Mouse (Mus musculus) hindbrain, embryonic 11.5 days (tissue): ENCODE results near the gene Tmod2. TPM values are rescaled to one million over a fixed set of nuclear protein-coding genes. Genes with fewer than 3 reads are reported as not detected.

Source experiments
- ATAC-seq: fragments of 200-750 bp; cut with Nextera tagmentation; 2 replicates; pipeline ENCODE4 v1.8.0; 2017; ENCODE audit warnings: mild to moderate bottlenecking, moderate TSS enrichment, moderate library complexity; ENCODE audit not compliant: low FRiP score
- DNase-seq: peaks from one replicate; pipeline ENCODE4 v3.0.0-alpha.2; 2015; ENCODE audit warnings: low spot score
- H3K27ac ChIP-seq: fragments of 300-500 bp; sonication (generic); 2 replicates; pipeline ENCODE4 v1.5.1; 2014; ENCODE audit warnings: mild to moderate bottlenecking, low read depth, low read length
- H3K27me3 ChIP-seq: fragments of 300-500 bp; sonication (generic); 2 replicates; pipeline ENCODE4 v1.6.1; 2014; ENCODE audit warnings: mild to moderate bottlenecking, low read length, moderate library complexity, mixed read lengths; ENCODE audit not compliant: control insufficient read depth, insufficient read depth
- H3K36me3 ChIP-seq: fragments of 300-500 bp; sonication (generic); 2 replicates; pipeline ENCODE4 v1.6.1; 2014; ENCODE audit warnings: mild to moderate bottlenecking, low read length, moderate library complexity, mixed read lengths; ENCODE audit not compliant: control insufficient read depth, insufficient read depth
- H3K4me1 ChIP-seq: fragments of 300-500 bp; sonication (generic); replicated peaks from 2 replicates; pipeline ENCODE4 v1.6.1; 2014; ENCODE audit warnings: low read length, mixed read lengths; ENCODE audit not compliant: control insufficient read depth, insufficient read depth
- H3K4me2 ChIP-seq: fragments of 300-500 bp; sonication (generic); replicated peaks from 2 replicates; pipeline ENCODE4 v1.6.1; 2014; ENCODE audit warnings: mild to moderate bottlenecking, low read depth, low read length
- H3K4me3 ChIP-seq: fragments of 300-500 bp; sonication (generic); 2 replicates; pipeline ENCODE4 v1.5.1; 2014; ENCODE audit warnings: low read depth, low read length
- H3K9ac ChIP-seq: fragments of 300-500 bp; sonication (generic); 2 replicates; pipeline ENCODE4 v1.6.1; 2014; ENCODE audit warnings: low read depth, low read length
- H3K9me3 ChIP-seq: fragments of 300-500 bp; sonication (generic); 2 replicates; pipeline ENCODE4 v1.6.1; 2016; ENCODE audit warnings: low read length; ENCODE audit not compliant: control insufficient read depth
- WGBS: fragments of 180-500 bp; shearing (Covaris S2); extraction: QIAGEN DNeasy Blood & Tissue Kit; methylation state at CpG from one replicate; pipeline ENCODE4 v1.1.7; 2014; 5-methylcytosine and 5-hydroxymethylcytosine counted together
- polyA plus RNA-seq: library from polyadenylated mRNA; unstranded; fragments of >200 nt; fragmentation: Nextera tagmentation; extraction: Ambion mirVana; gene quantifications from 2 replicates; pipeline ENCODE4 v1.2.1, GENCODE M21; 2014

Tmod2 gene
- polyA plus RNA-seq, 1 experiment from 2014 or later, result 75.7 TPM

GRCm38 (mm10) chr9:75597036-75597435 is 14.1 kb downstream of the Tmod2 start:
- 94% methylated on average over 13 of the region's 13 CpGs for WGBS
- no peak for ATAC-seq
- no peak for DNase-seq
- Histone ChIP-seq H3K36me3 (no peaks in the 10 kb centered on the region), H3K4me2 (no peak overlapping the region), H3K27me3 (no peaks in the 10 kb centered on the region), H3K9ac (no peak overlapping the region), H3K27ac (no peak overlapping the region), H3K4me3 (no peak overlapping the region), H3K9me3 (no peaks in the 10 kb centered on the region), H3K4me1 (peaks cover 3% of the 10 kb centered on the region; the same call in 1 of the 2 replicates)

- no peaks in the 10 kb centered on the region for H3K27me3 ChIP-seq
- no peaks in the 10 kb centered on the region for H3K4me1 ChIP-seq
- H3K4me3 ChIP-seq, result no peak overlapping the region
- DNase-seq (peak; percentile 22), ATAC-seq (peak; percentile 43; the same call in 1 of the 2 replicates)
- H3K4me2 ChIP-seq, result no peak overlapping the region
- no peaks in the 10 kb centered on the region for H3K9me3 ChIP-seq
- no peak overlapping the region for H3K27ac ChIP-seq
- no peak overlapping the region for H3K9ac ChIP-seq
- WGBS, result 78% methylated on average over 5 of the region's 5 CpGs
- H3K36me3 ChIP-seq, result peaks cover 6% of the 10 kb centered on the region
Measured at GRCm38 (mm10) chr9:75593481-75593880, 17.6 kb downstream of the Tmod2 start.

- 90% methylated on average over 15 of the region's 15 CpGs for WGBS
- Histone ChIP-seq H3K27ac (no peak overlapping the region), H3K4me2 (no peak overlapping the region), H3K4me3 (no peak overlapping the region), H3K27me3 (no peaks in the 10 kb centered on the region), H3K4me1 (no peaks in the 10 kb centered on the region), H3K9me3 (no peaks in the 10 kb centered on the region), H3K36me3 (peaks cover 6% of the 10 kb centered on the region), H3K9ac (no peak overlapping the region)
- ATAC-seq (no peak), DNase-seq (no peak)
Measured at GRCm38 (mm10) chr9:75589850-75590790, 21.0 kb downstream of the Tmod2 start.

GRCm38 (mm10) chr9:75581694-75582350 is 29.3 kb downstream of the Tmod2 start:
- no peaks in the 10 kb centered on the region for H3K27me3 ChIP-seq
- ATAC-seq (no peak), DNase-seq (peak; percentile 54)
- H3K27ac ChIP-seq, result no peak overlapping the region
- 54% methylated on average over 7 of the region's 7 CpGs for WGBS
- no peak overlapping the region for H3K4me3 ChIP-seq
- H3K4me1 ChIP-seq, result no peaks in the 10 kb centered on the region
- H3K36me3 ChIP-seq, result no peaks in the 10 kb centered on the region
- H3K9me3 ChIP-seq, result no peaks in the 10 kb centered on the region
- no peak overlapping the region for H3K9ac ChIP-seq
- no peak overlapping the region for H3K4me2 ChIP-seq

- no peaks in the 10 kb centered on the region for H3K4me1 ChIP-seq
- no peak overlapping the region for H3K4me2 ChIP-seq
- H3K36me3 ChIP-seq, result peaks cover 8% of the 10 kb centered on the region; the same call in 1 of the 2 replicates
- WGBS, result 90% methylated on average over 6 of the region's 6 CpGs
- H3K4me3 ChIP-seq, result no peak overlapping the region
- DNase-seq (no peak), ATAC-seq (no peak)
- H3K9me3 ChIP-seq, result no peaks in the 10 kb centered on the region
- H3K27ac ChIP-seq, result no peak overlapping the region
- no peaks in the 10 kb centered on the region for H3K27me3 ChIP-seq
- no peak overlapping the region for H3K9ac ChIP-seq
Measured at GRCm38 (mm10) chr9:75579321-75579720, 31.8 kb downstream of the Tmod2 start.

- no peak for ATAC-seq
- H3K4me1 ChIP-seq, result no peaks in the 10 kb centered on the region
- H3K9me3 ChIP-seq, result no peaks in the 10 kb centered on the region
- H3K4me2 ChIP-seq, result no peak overlapping the region
- H3K9ac ChIP-seq, result no peak overlapping the region
- DNase-seq, result no peak
- H3K27ac ChIP-seq, result no peak overlapping the region
- H3K27me3 ChIP-seq, result no peaks in the 10 kb centered on the region
- H3K36me3 ChIP-seq, result peaks cover 8% of the 10 kb centered on the region; the same call in 1 of the 2 replicates
- H3K4me3 ChIP-seq, result no peak overlapping the region
- 92% methylated on average over 5 of the region's 5 CpGs for WGBS
Measured at GRCm38 (mm10) chr9:75571036-75571942, 39.8 kb downstream of the Tmod2 start.

GRCm38 (mm10) chr9:75568399-75568798 is 42.7 kb downstream of the Tmod2 start:
- Histone ChIP-seq H3K4me3 (no peak overlapping the region), H3K4me2 (no peak overlapping the region), H3K9me3 (no peaks in the 10 kb centered on the region), H3K4me1 (no peaks in the 10 kb centered on the region), H3K27me3 (no peaks in the 10 kb centered on the region), H3K9ac (no peak overlapping the region), H3K27ac (no peak overlapping the region), H3K36me3 (no peaks in the 10 kb centered on the region)
- ATAC-seq (no peak), DNase-seq (no peak)
- WGBS, result 96% methylated on average over 6 of the region's 6 CpGs

GRCm38 (mm10) chr9:75564892-75565291 is 46.2 kb downstream of the Tmod2 start:
- H3K4me2 ChIP-seq, result no peak overlapping the region
- H3K4me1 ChIP-seq, result no peaks in the 10 kb centered on the region
- H3K4me3 ChIP-seq, result no peak overlapping the region
- no peak for ATAC-seq
- H3K9me3 ChIP-seq, result no peaks in the 10 kb centered on the region
- WGBS, result 79% methylated on average over 6 of the region's 6 CpGs
- no peak for DNase-seq
- no peaks in the 10 kb centered on the region for H3K36me3 ChIP-seq
- no peak overlapping the region for H3K9ac ChIP-seq
- no peaks in the 10 kb centered on the region for H3K27me3 ChIP-seq
- H3K27ac ChIP-seq, result no peak overlapping the region
